Mouse (Mus musculus) bone marrow, adult 2 months (tissue): Measurements from ENCODE around the gene Dcst2. TPM values are rescaled to one million over a fixed set of nuclear protein-coding genes. Genes with fewer than 3 reads are reported as not detected.

Experiments
- H3K27ac ChIP-seq: fragments of 200-500 bp; 2 replicates; pipeline ENCODE4 v1.5.1; 2012; ENCODE audit warnings: low read depth, mild to moderate bottlenecking, control low read depth, inconsistent platforms, low read length; ENCODE audit not compliant: control insufficient read depth, poor library complexity, insufficient read depth
- H3K4me1 ChIP-seq: fragments of 200-500 bp; 2 replicates; pipeline ENCODE4 v1.6.1; 2011; ENCODE audit warnings: low read length; ENCODE audit not compliant: control insufficient read depth, insufficient read depth
- H3K4me3 ChIP-seq: fragments of 200-500 bp; replicated peaks from 2 replicates; pipeline ENCODE3; 2011; ENCODE audit warnings: mild to moderate bottlenecking, low read depth, low read length, control low read depth; ENCODE audit not compliant: control insufficient read depth
- CTCF ChIP-seq: fragments of 200-500 bp; IDR thresholded peaks from 2 replicates; pipeline ENCODE4 v1.5.1; 2011; ENCODE audit warnings: low read length, control low read depth; ENCODE audit not compliant: control insufficient read depth, insufficient read depth
- POLR2A ChIP-seq: fragments of 200-500 bp; IDR thresholded peaks from 2 replicates; pipeline ENCODE4 v1.6.1; 2011; ENCODE audit warnings: low read depth, mild to moderate bottlenecking, control low read depth, low read length, borderline replicate concordance; ENCODE audit not compliant: control insufficient read depth
- WGBS: fragments of 180-500 bp; shearing (Covaris S2); methylation state at CpG from one replicate; pipeline ENCODE4 v1.1.7; 2018; 5-methylcytosine and 5-hydroxymethylcytosine counted together
- polyA plus RNA-seq: library from polyadenylated mRNA; stranded (reverse); fragments of >200 nt; gene quantifications from 2 replicates; pipeline ENCODE4 v1.2.4, GENCODE M21; 2011; ENCODE audit warnings: low replicate concordance; ENCODE audit not compliant: missing spikeins, insufficient read depth, insufficient read length

The Dcst2 gene
- polyA plus RNA-seq, 1 experiment: not detected

GRCm38 (mm10) chr3:89390699-89391662 is 29.2 kb downstream of the Dcst2 start:
- peak overlapping the region; percentile 70 for H3K4me3 ChIP-seq
- H3K27ac ChIP-seq: peak overlapping the region; percentile 72
- 16% methylated on average over 19 of the region's 19 CpGs for WGBS
- TF ChIP-seq POLR2A (no peak; the same call in 1 of the 2 replicates), CTCF (no peak)
- H3K4me1 ChIP-seq: no peaks in the 10 kb centered on the region; the same call in none of the 2 replicates

GRCm38 (mm10) chr3:89391663-89392511 is 30.1 kb downstream of the Dcst2 start:
- Histone ChIP-seq H3K4me3 (peak overlapping the region; percentile 70), H3K27ac (peak overlapping the region; percentile 83), H3K4me1 (no peaks in the 10 kb centered on the region; the same call in 1 of the 2 replicates)
- WGBS: under 1% methylated on average over 55 of the region's 56 CpGs
- TF ChIP-seq POLR2A (peak; percentile 11; the same call in 1 of the 2 replicates), CTCF (no peak)

- peak overlapping the region; percentile 71 for H3K27ac ChIP-seq
- no peak for TF ChIP-seq CTCF
- TF ChIP-seq POLR2A: no peak
- 1% methylated on average over 19 of the region's 24 CpGs for WGBS
- H3K4me3 ChIP-seq: peak overlapping the region; percentile 70
- H3K4me1 ChIP-seq: no peaks in the 10 kb centered on the region; the same call in 1 of the 2 replicates
Observed at GRCm38 (mm10) chr3:89392871-89393311, 31.1 kb downstream of the Dcst2 start.

GRCm38 (mm10) chr3:89393605-89394004 is 31.8 kb downstream of the Dcst2 start:
- TF ChIP-seq CTCF (no peak), POLR2A (peak; percentile 67)
- H3K27ac ChIP-seq: peak overlapping the region; percentile 87
- WGBS: under 1% methylated on average over 15 of the region's 15 CpGs
- no peaks in the 10 kb centered on the region; the same call in 1 of the 2 replicates for H3K4me1 ChIP-seq
- H3K4me3 ChIP-seq: peak overlapping the region; percentile 75

GRCm38 (mm10) chr3:89394006-89394893 is 32.5 kb downstream of the Dcst2 start, which contains the start of gene Zbtb7b:
TSS of gene Zbtb7b (minus strand) at chr3:89394776.
- Histone ChIP-seq H3K4me1 (no peaks in the 10 kb centered on the region; the same call in 1 of the 2 replicates), H3K27ac (peak within 1 kb of the TSS; percentile 87), H3K4me3 (peak within 1 kb of the TSS; percentile 75)
- under 1% methylated on average over 42 of the region's 42 CpGs for WGBS
- TF ChIP-seq CTCF (peak; percentile 16; the same call in 1 of the 2 replicates), POLR2A (peak; percentile 58; the same call in 1 of the 2 replicates)

GRCm38 (mm10) chr3:89394894-89395256 is 33.1 kb downstream of the Dcst2 start:
- Histone ChIP-seq H3K27ac (peak overlapping the region; percentile 87), H3K4me1 (no peaks in the 10 kb centered on the region; the same call in 1 of the 2 replicates), H3K4me3 (peak overlapping the region; percentile 42)
- no peak for TF ChIP-seq POLR2A
- TF ChIP-seq CTCF: no peak
- WGBS: 2% methylated on average over 12 of the region's 12 CpGs

- H3K4me1 ChIP-seq: no peaks in the 10 kb centered on the region; the same call in 1 of the 2 replicates
- peak overlapping the region; percentile 42 for H3K4me3 ChIP-seq
- no peak overlapping the region for H3K27ac ChIP-seq
- 4% methylated on average over 10 of the region's 10 CpGs for WGBS
- TF ChIP-seq POLR2A: no peak
- no peak for TF ChIP-seq CTCF
Observed at GRCm38 (mm10) chr3:89395419-89395805, 33.6 kb downstream of the Dcst2 start.
